Mouse (Mus musculus) fibroblast of lung, adult 2 months (primary cell): ENCODE results near the gene Arl6ip5.
"Not testable (repeated sequence)": the region's sequence is repeated elsewhere in the genome, so short reads cannot be mapped to it uniquely, and the experiment has no call there.

ENCODE experiments used
- DNase-seq: peaks from one replicate; pipeline ENCODE4 v3.0.0-alpha.2; 2011; ENCODE audit warnings: low read depth

Arl6ip5 gene

GRCm38 (mm10) chr6:97223566-97223965 lies 13.1 kb downstream of the Arl6ip5 start:
- no peak for DNase-seq

- no peak for DNase-seq
Measured at GRCm38 (mm10) chr6:97224505-97224904, 14.0 kb downstream of the Arl6ip5 start.

GRCm38 (mm10) chr6:97226083-97226491 lies 15.6 kb downstream of the Arl6ip5 start:
- DNase-seq, result no peak

GRCm38 (mm10) chr6:97227067-97227847 lies 16.8 kb downstream of the Arl6ip5 start:
- DNase-seq, result no peak

GRCm38 (mm10) chr6:97234911-97235668 lies 24.6 kb downstream of the Arl6ip5 start:
- DNase-seq, result no peak

- DNase-seq, result no peak
Measured at GRCm38 (mm10) chr6:97236088-97236487, 25.6 kb downstream of the Arl6ip5 start.

GRCm38 (mm10) chr6:97239360-97239759 lies 28.9 kb downstream of the Arl6ip5 start:
- DNase-seq, result no peak

GRCm38 (mm10) chr6:97240092-97240491 lies 29.6 kb downstream of the Arl6ip5 start:
- no peak for DNase-seq

- no peak for DNase-seq
Measured at GRCm38 (mm10) chr6:97242522-97242921, 32.0 kb downstream of the Arl6ip5 start.

GRCm38 (mm10) chr6:97245200-97245599 lies 34.7 kb downstream of the Arl6ip5 start:
- DNase-seq, result no peak

GRCm38 (mm10) chr6:97250966-97251365 lies 40.5 kb downstream of the Arl6ip5 start:
- no peak for DNase-seq

GRCm38 (mm10) chr6:97252086-97252485 lies 41.6 kb downstream of the Arl6ip5 start:
- no peak for DNase-seq

- DNase-seq, result no peak
Measured at GRCm38 (mm10) chr6:97252711-97253221, 42.3 kb downstream of the Arl6ip5 start, which contains the start of gene Lmod3. Gene Lmod3, minus strand, starts transcription at chr6:97252759.

GRCm38 (mm10) chr6:97258489-97258888 lies 48.0 kb downstream of the Arl6ip5 start:
- no peak for DNase-seq

- DNase-seq, result not testable (repeated sequence)
Measured at GRCm38 (mm10) chr6:97259926-97260325, 49.4 kb downstream of the Arl6ip5 start.

GRCm38 (mm10) chr6:97262229-97262628 lies 51.7 kb downstream of the Arl6ip5 start:
- DNase-seq, result no peak

- DNase-seq, result not testable (repeated sequence)
Measured at GRCm38 (mm10) chr6:97263750-97264149, 53.3 kb downstream of the Arl6ip5 start.

- DNase-seq, result no peak
Measured at GRCm38 (mm10) chr6:97265240-97265639, 54.8 kb downstream of the Arl6ip5 start.

- no peak for DNase-seq
Measured at GRCm38 (mm10) chr6:97265705-97266104, 55.2 kb downstream of the Arl6ip5 start.

GRCm38 (mm10) chr6:97266661-97267060 lies 56.2 kb downstream of the Arl6ip5 start:
- DNase-seq, result no peak

- no peak for DNase-seq
Measured at GRCm38 (mm10) chr6:97267132-97267531, 56.6 kb downstream of the Arl6ip5 start.

GRCm38 (mm10) chr6:97269596-97269995 lies 59.1 kb downstream of the Arl6ip5 start:
- DNase-seq, result no peak

- DNase-seq, result no peak
Measured at GRCm38 (mm10) chr6:97272349-97272748, 61.9 kb downstream of the Arl6ip5 start.
